Mouse (Mus musculus) liver, embryonic 14.5 days (tissue): ENCODE measurements around the gene Knl1. TPM values are rescaled to one million over a fixed set of nuclear protein-coding genes. Genes with fewer than 3 reads are reported as not detected.

Experiments
- ATAC-seq: fragments of 200-750 bp; cut with Nextera tagmentation; 2 replicates; pipeline ENCODE4 v1.8.0; 2017; ENCODE audit warnings: moderate number of reproducible peaks, mild to moderate bottlenecking, moderate library complexity; ENCODE audit not compliant: insufficient read depth
- DNase-seq, 3 experiments: peaks; one replicate each; pipeline ENCODE4 v3.0.0-alpha.2; 2012 to 2013; ENCODE audit warnings: low read depth in 3 of 3, low spot score in 3 of 3
- H3K27ac ChIP-seq: fragments of 300-500 bp; sonication (generic); 2 replicates; pipeline ENCODE4 v1.5.1; 2014; ENCODE audit warnings: moderate library complexity, mild to moderate bottlenecking, control low read depth, inconsistent platforms
- H3K27me3 ChIP-seq: fragments of 300-500 bp; sonication (generic); 2 replicates; pipeline ENCODE4 v1.6.1; 2014; ENCODE audit warnings: mild to moderate bottlenecking, low read length, moderate library complexity; ENCODE audit not compliant: control insufficient read depth, insufficient read depth
- H3K36me3 ChIP-seq: fragments of 300-500 bp; sonication (generic); replicated peaks from 2 replicates; pipeline ENCODE4 v1.6.1; 2014; ENCODE audit warnings: low read depth; ENCODE audit not compliant: control insufficient read depth, insufficient read depth
- H3K4me1 ChIP-seq, 2 experiments: fragments of 200-500 bp in 1 of 2; fragments of 300-500 bp in 1 of 2; sonication (generic) in 1 of 2; replicated peaks; 2 replicates each; pipeline ENCODE4 v1.6.1; 2012 to 2014; ENCODE audit warnings: antibody characterized with exemption in 1 of 2, inconsistent platforms in 1 of 2, low read length in 1 of 2; ENCODE audit not compliant: control insufficient read depth in 2 of 2, insufficient read depth in 2 of 2
- H3K4me2 ChIP-seq: fragments of 300-500 bp; sonication (generic); 2 replicates; pipeline ENCODE4 v1.6.1; 2014; ENCODE audit warnings: low read depth, mild to moderate bottlenecking, control low read depth, moderate library complexity
- H3K4me3 ChIP-seq, 2 experiments: fragments of 200-500 bp in 1 of 2; fragments of 300-500 bp in 1 of 2; sonication (generic) in 1 of 2; 2 replicates each; pipeline ENCODE4 v1.5.1; 2012 to 2014; ENCODE audit warnings: low read depth in 2 of 2, low read length in 2 of 2, mild to moderate bottlenecking in 2 of 2, control low read depth in 1 of 2, inconsistent platforms in 1 of 2, moderate library complexity in 1 of 2; ENCODE audit not compliant: insufficient read depth in 1 of 2
- H3K9ac ChIP-seq: fragments of 300-500 bp; sonication (generic); replicated peaks from 2 replicates; pipeline ENCODE4 v1.6.1; 2014; ENCODE audit warnings: mild to moderate bottlenecking, control low read depth, moderate library complexity
- H3K9me3 ChIP-seq: fragments of 300-500 bp; sonication (generic); 2 replicates; pipeline ENCODE4 v1.6.1; 2016; ENCODE audit warnings: low read length, mixed read lengths; ENCODE audit not compliant: control insufficient read depth
- CTCF ChIP-seq: IDR thresholded peaks from 2 replicates; pipeline ENCODE4 v1.5.1; 2016; ENCODE audit warnings: antibody characterized with exemption, low read depth, control low read depth
- EP300 ChIP-seq: IDR thresholded peaks from 2 replicates; pipeline ENCODE4 v1.6.1; 2016; ENCODE audit warnings: antibody characterized with exemption, low read depth
- WGBS: fragments of 180-500 bp; shearing (Covaris S2); extraction: QIAGEN DNeasy Blood & Tissue Kit; methylation state at CpG from one replicate; pipeline ENCODE4 v1.1.7; 2014; ENCODE audit not compliant: insufficient replicate concordance; 5-methylcytosine and 5-hydroxymethylcytosine counted together
- polyA plus RNA-seq, 2 experiments: library from polyadenylated mRNA; depleted of rRNA in 1 of 2; stranded (reverse) in 1 of 2; unstranded in 1 of 2; fragments of >200 nt; fragmentation: Nextera tagmentation in 1 of 2; extraction: Ambion mirVana in 1 of 2; gene quantifications; 2 replicates each; pipeline versions ENCODE4 v1.2.1 to v1.2.3; 2012 to 2014

Gene Knl1
- polyA plus RNA-seq, 2 experiments, result 6.2 to 45.5 TPM

- Histone ChIP-seq H3K27ac (peak overlapping the region; percentile 95), H3K9ac (no peak overlapping the region; the same call in 1 of the 2 replicates), H3K27me3 (no peaks in the 10 kb centered on the region), H3K4me2 (peak overlapping the region; percentile 56), H3K4me1 (peaks cover 23 to 24% of the 10 kb centered on the region in 2 experiments), H3K4me3 (0 out of 4 replicates have a peak overlapping the region, but pooled peaks of 1 of the 2 experiments have one; percentile 2), H3K9me3 (no peaks in the 10 kb centered on the region), H3K36me3 (peaks cover 86% of the 10 kb centered on the region)
- ATAC-seq, result peak; percentile 97
- peak; percentile 74 to 83 (median 79) for DNase-seq
- 8% methylated on average over 5 of the region's 5 CpGs for WGBS
- TF ChIP-seq CTCF (no peak), EP300 (peak; percentile 83)
Observed at GRCm38 (mm10) chr2:119136346-119136898, 89.5 kb downstream of the Knl1 start.

GRCm38 (mm10) chr2:119145199-119145598, 98.3 kb downstream of the Knl1 start:
- peaks cover 96% of the 10 kb centered on the region for H3K36me3 ChIP-seq
- H3K4me2 ChIP-seq, result no peak overlapping the region
- H3K4me1 ChIP-seq, result no peaks in the 10 kb centered on the region
- no peaks in the 10 kb centered on the region for H3K27me3 ChIP-seq
- H3K9ac ChIP-seq, result no peak overlapping the region
- TF ChIP-seq EP300, result no peak
- TF ChIP-seq CTCF, result peak; percentile 69
- H3K27ac ChIP-seq, result no peak overlapping the region
- WGBS, result 86% methylated on average over 2 of the region's 2 CpGs
- DNase-seq, result peak in 1 of 3 experiments; percentile 43
- ATAC-seq, result peak; percentile 52; the same call in 1 of the 2 replicates
- no peaks in the 10 kb centered on the region for H3K9me3 ChIP-seq
- H3K4me3 ChIP-seq, result no peak overlapping the region

- DNase-seq (no peak), ATAC-seq (no peak)
- Histone ChIP-seq H3K9ac (no peak overlapping the region), H3K4me2 (no peak overlapping the region), H3K27ac (no peak overlapping the region), H3K4me1 (no peaks in the 10 kb centered on the region), H3K4me3 (no peak overlapping the region), H3K36me3 (peaks cover 95% of the 10 kb centered on the region), H3K27me3 (no peaks in the 10 kb centered on the region), H3K9me3 (no peaks in the 10 kb centered on the region)
- TF ChIP-seq EP300, result no peak
- no peak for TF ChIP-seq CTCF
- 82% methylated on average over 6 of the region's 6 CpGs for WGBS
Observed at GRCm38 (mm10) chr2:119146435-119146834, 99.5 kb downstream of the Knl1 start.

GRCm38 (mm10) chr2:119147160-119147678, 100.3 kb downstream of the Knl1 start:
- Histone ChIP-seq H3K4me2 (no peak overlapping the region), H3K4me3 (no peak overlapping the region), H3K27me3 (no peaks in the 10 kb centered on the region), H3K4me1 (no peaks in the 10 kb centered on the region), H3K27ac (no peak overlapping the region), H3K9me3 (no peaks in the 10 kb centered on the region), H3K9ac (no peak overlapping the region), H3K36me3 (peaks cover 94% of the 10 kb centered on the region)
- ATAC-seq, result no peak
- no peak for DNase-seq
- WGBS, result 89% methylated on average over 22 of the region's 22 CpGs
- TF ChIP-seq EP300, result no peak
- no peak for TF ChIP-seq CTCF

GRCm38 (mm10) chr2:119147775-119148174, 100.9 kb downstream of the Knl1 start:
- Histone ChIP-seq H3K9me3 (no peaks in the 10 kb centered on the region), H3K9ac (no peak overlapping the region)

More at GRCm38 (mm10) chr2:119147775-119148174, 100.9 kb downstream of the Knl1 start:
- TF ChIP-seq EP300 (no peak), CTCF (no peak)
- Histone ChIP-seq H3K27ac (no peak overlapping the region), H3K4me1 (no peaks in the 10 kb centered on the region; a peak in 1 of 4 replicates), H3K27me3 (no peaks in the 10 kb centered on the region), H3K4me3 (no peak overlapping the region), H3K36me3 (peaks cover 94% of the 10 kb centered on the region), H3K4me2 (no peak overlapping the region)
- ATAC-seq (no peak), DNase-seq (no peak)
- WGBS, result 90% methylated on average over 8 of the region's 8 CpGs
